Mouse (Mus musculus): ENCODE results near the gene Mrgpra2b. TPM values are rescaled to one million over a fixed set of nuclear protein-coding genes. Genes with fewer than 3 reads are reported as not detected.
"Not testable (repeated sequence)": the region's sequence is repeated elsewhere in the genome, so short reads cannot be mapped to it uniquely, and the experiment has no call there.

The Mrgpra2b gene
- polyA plus RNA-seq (2015; fragmentation: Nextera tagmentation; extraction: Ambion mirVana) = 2.3 and 2.5 TPM in 2 replicates

DNA sequence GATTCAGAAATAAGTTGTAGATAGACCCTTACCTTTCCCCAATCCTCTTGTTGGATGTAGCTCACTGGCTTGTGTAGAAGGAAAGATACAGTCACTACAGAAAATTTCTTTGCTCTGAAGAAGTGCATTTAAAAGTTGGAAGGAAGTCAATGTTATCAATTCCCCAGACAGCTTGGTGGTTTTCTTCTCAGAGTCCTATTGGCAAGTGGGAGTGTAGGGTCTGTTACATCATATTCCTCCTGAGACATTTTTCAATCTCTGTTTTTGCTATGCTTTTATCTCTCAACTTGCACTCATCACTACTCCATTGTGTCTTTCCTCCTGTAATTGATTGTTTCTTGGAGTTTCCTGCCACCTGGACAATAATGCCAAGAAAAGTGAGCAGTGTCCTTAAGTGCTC is at the start of gene Mrgpra2b:
TSS of gene Mrgpra2b (minus strand) at position 101 of the 400 bp plus-strand sequence.
- Histone ChIP-seq H3K4me2 (no peak within 1 kb of the TSS), H3K36me3 (replicated peaks) (no peaks in the 10 kb centered on the region), H3K4me3 (replicated peaks) (no peak within 1 kb of the TSS), H3K9me3 (replicated peaks) (no peaks in the 10 kb centered on the region), H3K27me3 (no peaks in the 10 kb centered on the region), H3K4me1 (replicated peaks) (no peaks in the 10 kb centered on the region), H3K9ac (no peak within 1 kb of the TSS), H3K27ac (replicated peaks) (no peak within 1 kb of the TSS)
- no peak for ATAC-seq (ENCODE audit: insufficient read depth)

- no peak overlapping the region for H3K27ac ChIP-seq (replicated peaks)
- WGBS (ENCODE audit: insufficient replicate concordance) = 34% methylated on average over 1 of the region's 1 CpGs
- no peaks in the 10 kb centered on the region for H3K36me3 ChIP-seq (replicated peaks)
- ATAC-seq (ENCODE audit: insufficient read depth) = no peak
- no peak overlapping the region for H3K9ac ChIP-seq
- 0 out of 2 replicates have a peak, but pooled peaks cover 3% of the 10 kb centered on the region for H3K9me3 ChIP-seq (replicated peaks)
- no peak overlapping the region for H3K4me3 ChIP-seq (replicated peaks)
- H3K4me2 ChIP-seq = no peak overlapping the region
- no peaks in the 10 kb centered on the region for H3K27me3 ChIP-seq
- H3K4me1 ChIP-seq (replicated peaks) = no peaks in the 10 kb centered on the region
Observed at GRCm38 (mm10) chr7:47516379-47516778, 12.3 kb downstream of the Mrgpra2b start.

GRCm38 (mm10) chr7:47515050-47515449 is 13.6 kb downstream of the Mrgpra2b start:
- ATAC-seq (ENCODE audit: insufficient read depth) = no peak
- Histone ChIP-seq H3K4me2 (no peak overlapping the region), H3K27ac (replicated peaks) (no peak overlapping the region), H3K9ac (no peak overlapping the region), H3K27me3 (no peaks in the 10 kb centered on the region), H3K4me1 (replicated peaks) (no peaks in the 10 kb centered on the region), H3K9me3 (replicated peaks) (0 out of 2 replicates have a peak, but pooled peaks cover 3% of the 10 kb centered on the region), H3K36me3 (replicated peaks) (no peaks in the 10 kb centered on the region), H3K4me3 (replicated peaks) (no peak overlapping the region)
- WGBS (ENCODE audit: insufficient replicate concordance) = 38% methylated on average over 2 of the region's 2 CpGs

DNA sequence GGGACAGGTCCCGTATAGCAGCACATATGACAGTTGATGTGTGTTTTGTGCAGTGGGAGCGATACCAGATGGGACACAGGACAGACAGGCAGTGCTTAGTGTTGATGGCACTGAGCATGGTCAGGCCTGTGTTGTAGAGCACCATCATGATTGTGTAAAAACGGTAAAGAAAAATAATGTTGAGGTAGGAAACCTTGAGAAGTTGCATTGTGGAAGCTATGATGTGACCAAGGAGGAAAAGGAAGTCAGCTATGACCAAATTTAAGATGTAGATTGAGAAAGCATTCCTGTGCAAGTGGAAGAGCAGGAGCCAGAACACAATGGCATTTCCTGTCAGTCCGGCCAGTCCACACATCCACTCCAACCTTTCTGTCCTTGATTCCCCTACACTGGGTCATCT is 25.7 kb downstream of the Mrgpra2b start:
- Histone ChIP-seq H3K27me3 (no peaks in the 10 kb centered on the region), H3K4me2 (no peak overlapping the region), H3K4me1 (replicated peaks) (no peaks in the 10 kb centered on the region), H3K36me3 (replicated peaks) (no peaks in the 10 kb centered on the region), H3K27ac (replicated peaks) (no peak overlapping the region), H3K4me3 (replicated peaks) (no peak overlapping the region), H3K9ac (no peak overlapping the region), H3K9me3 (replicated peaks) (no peaks in the 10 kb centered on the region)
- WGBS (ENCODE audit: insufficient replicate concordance) = 60% methylated on average over 4 of the region's 4 CpGs
- ATAC-seq (ENCODE audit: insufficient read depth) = no peak

- not testable (repeated sequence) for H3K9me3 ChIP-seq (replicated peaks); H3K36me3 ChIP-seq (replicated peaks); H3K4me3 ChIP-seq (replicated peaks); H3K4me1 ChIP-seq (replicated peaks); H3K27ac ChIP-seq (replicated peaks); ATAC-seq (ENCODE audit: insufficient read depth); H3K4me2 ChIP-seq; H3K9ac ChIP-seq; H3K27me3 ChIP-seq
Observed at GRCm38 (mm10) chr7:47491266-47491665, 37.4 kb downstream of the Mrgpra2b start.

GRCm38 (mm10) chr7:47489438-47489837 is 39.2 kb downstream of the Mrgpra2b start:
- H3K4me1 ChIP-seq (replicated peaks); H3K27ac ChIP-seq (replicated peaks); H3K9me3 ChIP-seq (replicated peaks); H3K36me3 ChIP-seq (replicated peaks); ATAC-seq (ENCODE audit: insufficient read depth); H3K27me3 ChIP-seq; H3K9ac ChIP-seq; H3K4me2 ChIP-seq; H3K4me3 ChIP-seq (replicated peaks): not testable (repeated sequence)
- WGBS (ENCODE audit: insufficient replicate concordance) = no CpG with 5 or more reads among the region's 1 CpGs

- H3K4me2 ChIP-seq = not testable (repeated sequence)
Observed at GRCm38 (mm10) chr7:47483181-47483580, 45.5 kb downstream of the Mrgpra2b start.

DNA sequence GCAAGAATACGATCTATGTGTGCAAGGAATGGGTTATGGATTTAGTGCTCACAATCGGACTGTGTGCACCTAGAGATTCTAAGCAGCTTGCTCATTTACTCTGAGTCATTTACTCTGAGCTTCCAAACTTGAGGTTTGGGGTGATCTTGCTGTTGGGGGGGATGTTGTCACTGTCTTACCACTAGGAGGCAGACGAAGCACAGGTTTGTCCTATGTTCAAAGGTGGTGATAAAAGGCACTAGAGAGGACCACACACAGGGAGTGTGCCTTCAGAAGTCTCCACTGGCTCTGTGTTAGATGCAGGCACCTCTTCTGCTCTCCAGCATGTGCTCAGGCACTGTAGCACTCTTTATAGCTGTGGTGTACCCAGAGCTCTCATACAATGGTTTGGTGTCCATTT is 54.8 kb downstream of the Mrgpra2b start:
- not testable (repeated sequence) for H3K9me3 ChIP-seq (replicated peaks); ATAC-seq (ENCODE audit: insufficient read depth); H3K9ac ChIP-seq; H3K4me2 ChIP-seq; H3K4me3 ChIP-seq (replicated peaks); H3K27me3 ChIP-seq; H3K4me1 ChIP-seq (replicated peaks); H3K36me3 ChIP-seq (replicated peaks); H3K27ac ChIP-seq (replicated peaks)
- 45% methylated on average over 2 of the region's 3 CpGs for WGBS (ENCODE audit: insufficient replicate concordance)

More at GRCm38 (mm10) chr7:47483181-47483580, 45.5 kb downstream of the Mrgpra2b start:
- not testable (repeated sequence) for H3K27me3 ChIP-seq; ATAC-seq (ENCODE audit: insufficient read depth); H3K9me3 ChIP-seq (replicated peaks); H3K36me3 ChIP-seq (replicated peaks); H3K4me3 ChIP-seq (replicated peaks); H3K9ac ChIP-seq; H3K27ac ChIP-seq (replicated peaks); H3K4me1 ChIP-seq (replicated peaks)

- not testable (repeated sequence) for H3K9me3 ChIP-seq (replicated peaks); ATAC-seq (ENCODE audit: insufficient read depth); H3K27ac ChIP-seq (replicated peaks); H3K27me3 ChIP-seq; H3K4me1 ChIP-seq (replicated peaks); H3K9ac ChIP-seq; H3K4me3 ChIP-seq (replicated peaks); H3K4me2 ChIP-seq; H3K36me3 ChIP-seq (replicated peaks)
Observed at GRCm38 (mm10) chr7:47465278-47465981, 63.2 kb downstream of the Mrgpra2b start.

GRCm38 (mm10) chr7:47452015-47452414 is 76.6 kb downstream of the Mrgpra2b start, which contains the start of gene Mrgpra2a:
TSS of gene Mrgpra2a (minus strand) at chr7:47452139.
- H3K36me3 ChIP-seq (replicated peaks); H3K27me3 ChIP-seq; H3K9me3 ChIP-seq (replicated peaks); H3K4me3 ChIP-seq (replicated peaks); H3K4me2 ChIP-seq; ATAC-seq (ENCODE audit: insufficient read depth); H3K4me1 ChIP-seq (replicated peaks); H3K27ac ChIP-seq (replicated peaks); H3K9ac ChIP-seq: not testable (repeated sequence)
- WGBS (ENCODE audit: insufficient replicate concordance) = no CpG with 5 or more reads among the region's 1 CpGs

DNA sequence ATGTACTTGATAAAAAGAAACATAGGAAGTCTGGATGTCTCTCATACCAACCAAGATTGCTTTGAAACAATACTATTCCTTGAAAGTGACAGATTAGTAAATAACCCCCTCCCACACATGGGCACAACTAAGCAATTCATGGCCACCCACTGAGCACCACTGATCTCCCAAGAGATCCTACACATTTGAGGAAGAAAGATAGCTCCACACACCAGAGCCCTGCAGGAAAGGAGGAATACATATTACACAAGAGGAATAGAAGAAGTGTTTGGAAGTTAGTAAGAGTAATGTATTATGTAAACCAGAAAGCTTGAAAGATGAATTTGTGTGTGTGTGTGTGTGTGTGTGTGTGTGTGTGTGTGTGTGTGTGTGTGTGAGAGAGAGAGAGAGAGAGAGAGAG is 82.9 kb downstream of the Mrgpra2b start:
- H3K4me3 ChIP-seq (replicated peaks) = not testable (repeated sequence)

DNA sequence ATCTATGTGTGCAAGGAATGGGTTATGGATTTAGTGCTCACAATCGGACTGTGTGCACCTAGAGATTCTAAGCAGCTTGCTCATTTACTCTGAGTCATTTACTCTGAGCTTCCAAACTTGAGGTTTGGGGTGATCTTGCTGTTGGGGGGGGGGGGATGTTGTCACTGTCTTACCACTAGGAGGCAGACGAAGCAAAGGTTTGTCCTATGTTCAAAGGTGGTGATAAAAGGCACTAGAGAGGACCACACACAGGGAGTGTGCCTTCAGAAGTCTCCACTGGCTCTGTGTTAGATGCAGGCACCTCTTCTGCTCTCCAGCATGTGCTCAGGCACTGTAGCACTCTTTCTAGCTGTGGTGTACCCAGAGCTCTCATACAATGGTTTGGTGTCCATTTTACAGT is 92.2 kb downstream of the Mrgpra2b start:
- not testable (repeated sequence) for H3K27me3 ChIP-seq; H3K9ac ChIP-seq; ATAC-seq (ENCODE audit: insufficient read depth); H3K9me3 ChIP-seq (replicated peaks); H3K4me3 ChIP-seq (replicated peaks); H3K27ac ChIP-seq (replicated peaks); H3K4me2 ChIP-seq; H3K4me1 ChIP-seq (replicated peaks); H3K36me3 ChIP-seq (replicated peaks)
- 25% methylated on average over 1 of the region's 2 CpGs for WGBS (ENCODE audit: insufficient replicate concordance)

More for the DNA sequence above, 82.9 kb downstream of the Mrgpra2b start:
- ATAC-seq (ENCODE audit: insufficient read depth); H3K36me3 ChIP-seq (replicated peaks); H3K27ac ChIP-seq (replicated peaks); H3K27me3 ChIP-seq; H3K9ac ChIP-seq; H3K4me2 ChIP-seq; H3K4me1 ChIP-seq (replicated peaks); H3K9me3 ChIP-seq (replicated peaks): not testable (repeated sequence)
